Mouse (Mus musculus): ENCODE measurements around the gene Spaca4.

The Spaca4 gene

DNA sequence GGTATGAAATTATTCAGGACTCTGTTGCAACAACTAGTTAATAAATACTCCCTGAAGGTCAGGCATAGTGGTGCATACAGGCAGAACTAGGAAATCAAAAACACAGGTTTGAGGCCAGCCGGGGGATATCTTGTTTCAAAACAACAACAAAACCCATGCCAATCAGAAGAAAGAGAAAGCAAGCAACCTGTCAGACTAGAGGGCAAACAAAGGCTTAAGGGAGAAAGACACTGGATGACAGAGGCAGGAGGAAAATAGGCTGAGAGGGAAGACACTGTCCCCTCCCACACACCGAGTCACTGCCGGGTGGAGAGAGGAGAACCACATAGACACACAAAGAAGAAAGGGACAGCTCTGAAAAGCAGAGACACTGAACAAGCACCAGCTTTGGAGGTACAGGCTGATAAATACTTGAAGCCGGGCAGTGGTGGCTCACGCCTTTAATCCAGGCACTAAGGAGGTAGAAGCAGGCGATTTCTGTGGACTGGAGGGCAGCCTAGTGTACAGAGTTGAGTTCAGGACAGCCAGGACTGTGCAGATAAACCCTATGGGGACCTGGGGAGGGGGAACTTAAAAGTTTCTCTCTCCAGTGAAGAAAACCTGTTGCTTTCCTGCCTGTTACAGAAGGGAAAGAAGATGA, 11.6 kb downstream of the Spaca4 start:
- no peak for DNase-seq (ENCODE audit: extremely low spot score, low read depth, low spot score)

DNA sequence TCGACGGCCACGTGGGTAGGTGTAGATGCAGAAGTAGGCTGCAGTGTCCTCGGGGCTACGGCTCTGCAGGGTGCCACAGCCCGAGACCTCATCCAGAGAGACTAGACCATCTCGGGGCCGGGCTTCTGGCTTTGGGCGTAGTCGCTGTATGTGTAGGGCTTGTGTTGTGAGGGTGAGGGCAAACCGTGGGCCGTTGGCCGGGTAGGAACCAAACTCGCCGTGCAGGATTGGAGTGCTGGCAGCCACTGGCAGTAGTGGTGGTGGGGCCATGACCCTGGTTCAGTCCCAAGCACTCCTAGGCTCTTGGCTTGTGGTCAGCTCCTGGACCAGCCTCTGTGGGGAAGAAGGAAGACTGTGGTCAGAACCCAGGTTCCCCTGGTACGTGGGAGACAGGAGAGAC, 12.2 kb downstream of the Spaca4 start:
- no peak for DNase-seq (ENCODE audit: extremely low spot score, low read depth, low spot score)

DNA sequence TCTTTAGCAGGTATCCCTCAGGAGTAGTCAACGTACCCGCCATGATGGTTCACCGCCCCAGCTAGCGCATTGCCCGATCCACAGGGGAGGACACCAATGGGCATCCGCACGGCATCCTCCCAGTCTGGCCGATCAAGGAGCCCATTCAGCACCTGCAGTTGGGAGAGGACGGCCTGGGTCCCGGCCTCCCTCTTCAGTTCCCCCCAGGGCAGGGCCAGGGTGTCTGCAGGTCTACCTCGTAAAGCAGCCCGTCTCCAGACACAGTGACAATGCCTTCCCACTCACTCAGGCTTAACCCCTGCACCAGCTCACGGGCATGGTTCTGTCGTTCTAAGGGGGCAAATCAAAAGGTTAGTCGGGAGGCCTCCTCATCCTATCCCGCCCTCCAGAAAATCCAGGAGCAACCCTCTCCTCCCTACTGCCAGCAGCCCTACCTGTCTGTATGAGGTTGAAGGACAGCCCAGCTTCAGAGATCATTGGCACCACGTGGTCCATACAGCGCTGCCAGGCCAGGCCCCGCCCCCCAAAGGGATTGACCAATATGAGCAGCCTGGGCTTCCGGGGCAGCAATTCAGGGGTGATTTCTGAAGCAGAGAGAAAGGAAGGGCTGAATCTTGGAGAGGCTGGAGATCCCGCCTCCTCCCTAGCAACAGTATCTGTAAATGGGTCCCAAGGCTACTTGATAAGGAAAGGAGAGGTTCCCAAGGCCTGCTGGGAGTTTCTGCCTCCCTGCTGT, 13.4 kb downstream of the Spaca4 start:
- DNase-seq (ENCODE audit: extremely low spot score, low read depth, low spot score), result no peak

DNA sequence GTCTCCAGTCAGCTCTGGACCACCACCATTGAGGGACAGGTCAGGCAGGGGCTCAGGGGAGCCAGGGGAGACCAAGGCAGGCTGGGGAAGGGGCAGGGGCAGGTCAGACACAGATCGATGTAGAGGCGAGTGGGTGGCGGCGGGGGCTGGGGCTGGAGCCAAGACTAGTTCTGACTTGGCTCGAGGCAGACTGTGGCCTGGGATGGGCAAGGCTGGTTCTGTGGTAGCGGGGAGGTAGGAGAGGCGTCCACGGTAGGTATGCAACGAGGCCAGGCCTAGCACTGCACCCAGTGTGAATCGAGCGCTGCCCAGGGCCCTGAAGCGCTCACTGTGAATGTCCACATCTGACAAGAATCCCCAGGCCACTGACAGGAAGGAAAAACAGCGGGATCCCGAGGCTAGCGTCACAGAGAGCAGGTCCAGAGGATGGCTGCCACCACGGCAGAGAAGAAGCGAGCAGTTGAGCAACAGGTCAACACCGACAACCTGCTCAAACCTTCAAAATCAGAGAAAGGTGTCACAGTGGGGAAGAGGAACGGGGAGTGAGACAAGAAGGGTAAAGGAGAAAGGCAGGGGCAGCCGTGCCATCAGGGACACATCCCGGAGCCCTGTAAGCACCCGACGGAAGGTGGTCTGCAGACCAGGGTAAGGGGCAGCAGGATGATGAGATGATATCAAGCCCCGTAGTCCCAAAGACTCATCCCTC, 14.1 kb downstream of the Spaca4 start:
- DNase-seq (ENCODE audit: extremely low spot score, low read depth, low spot score), result no peak

DNA sequence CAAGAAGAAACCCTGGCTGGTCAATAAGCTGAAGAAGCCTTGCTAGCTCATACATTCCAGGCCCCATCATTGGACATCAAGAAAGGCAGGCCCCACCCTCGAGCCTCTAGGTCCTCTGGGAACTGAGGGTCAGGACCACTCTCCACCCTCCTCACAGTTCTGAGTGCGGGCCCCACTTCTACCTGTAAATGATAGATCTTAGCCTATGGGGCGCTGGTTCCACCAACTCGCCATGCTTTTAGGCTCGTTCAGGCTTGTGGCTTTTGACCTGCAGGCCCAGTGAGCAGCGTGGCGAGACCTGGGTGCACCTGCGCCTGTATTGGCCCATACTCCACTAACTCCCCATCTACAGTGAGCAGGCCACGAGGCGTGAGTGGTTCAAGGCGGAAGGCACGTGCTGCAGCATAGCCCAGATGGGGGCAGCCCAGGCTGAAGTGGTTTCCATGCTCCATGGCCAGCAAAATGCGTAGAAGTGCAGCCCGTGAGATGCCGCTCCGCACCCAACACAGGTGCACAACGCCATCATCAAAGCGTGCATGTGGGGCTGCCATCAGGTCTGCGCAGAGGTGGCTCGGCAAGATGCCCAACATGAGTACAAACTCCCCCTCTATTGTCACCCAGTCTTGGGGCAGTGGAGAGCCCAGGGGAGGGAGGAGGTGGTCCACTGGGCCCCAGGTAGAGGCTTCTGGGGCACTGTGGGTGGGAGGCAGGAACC, 15.0 kb downstream of the Spaca4 start:
- DNase-seq (ENCODE audit: extremely low spot score, low read depth, low spot score), result no peak

DNA sequence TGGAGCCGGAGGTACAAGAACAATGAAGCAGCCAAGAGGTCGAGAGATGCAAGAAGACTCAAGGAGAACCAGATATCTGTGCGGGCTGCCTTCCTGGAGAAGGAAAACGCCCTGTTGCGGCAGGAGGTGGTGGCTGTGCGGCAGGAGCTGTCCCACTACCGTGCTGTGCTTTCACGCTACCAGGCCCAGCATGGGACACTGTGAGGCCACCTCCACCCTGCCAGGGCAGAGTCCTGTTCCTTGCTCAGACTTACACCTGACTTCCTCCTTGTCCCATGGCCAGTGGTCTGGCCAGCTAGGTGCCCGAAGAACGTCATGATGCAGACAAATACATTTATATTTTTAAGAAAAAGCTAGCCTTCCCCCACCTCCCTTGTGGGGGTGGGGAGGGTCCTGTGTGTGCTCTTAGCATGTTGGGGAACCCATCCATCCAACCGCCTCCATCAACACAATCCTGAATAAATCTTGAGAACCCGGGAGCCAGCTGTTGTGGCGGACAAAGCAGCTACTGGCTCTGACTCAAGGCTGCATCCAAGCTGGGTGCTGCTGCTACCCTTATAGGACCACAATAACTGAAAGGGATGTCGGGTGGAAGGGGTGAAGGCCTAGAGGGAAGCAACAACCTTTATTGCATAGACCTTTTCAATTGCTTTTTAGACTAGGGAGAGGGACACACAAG, 15.8 kb downstream of the Spaca4 start:
- DNase-seq (ENCODE audit: extremely low spot score, low read depth, low spot score), result no peak

DNA sequence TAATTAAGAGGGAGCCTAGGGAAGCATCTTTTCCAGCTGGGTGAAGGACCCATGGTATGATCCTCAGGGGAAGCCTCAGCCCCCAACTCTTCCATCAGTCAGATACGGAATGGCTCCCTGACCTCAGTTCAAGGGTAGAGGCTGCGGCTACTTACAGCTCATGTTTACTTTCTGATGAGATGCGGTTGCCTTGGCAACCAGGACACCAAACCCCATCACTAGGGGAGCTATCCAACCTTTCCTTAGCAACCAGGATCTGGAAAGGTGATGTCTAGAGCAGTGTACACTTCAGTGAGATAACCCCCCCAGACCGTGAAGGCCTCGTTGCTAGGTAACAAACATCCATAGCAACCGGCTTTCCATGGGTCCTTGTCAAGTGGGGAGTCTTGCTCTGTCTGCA, 16.6 kb downstream of the Spaca4 start:
- no peak for DNase-seq (ENCODE audit: extremely low spot score, low read depth, low spot score)

DNA sequence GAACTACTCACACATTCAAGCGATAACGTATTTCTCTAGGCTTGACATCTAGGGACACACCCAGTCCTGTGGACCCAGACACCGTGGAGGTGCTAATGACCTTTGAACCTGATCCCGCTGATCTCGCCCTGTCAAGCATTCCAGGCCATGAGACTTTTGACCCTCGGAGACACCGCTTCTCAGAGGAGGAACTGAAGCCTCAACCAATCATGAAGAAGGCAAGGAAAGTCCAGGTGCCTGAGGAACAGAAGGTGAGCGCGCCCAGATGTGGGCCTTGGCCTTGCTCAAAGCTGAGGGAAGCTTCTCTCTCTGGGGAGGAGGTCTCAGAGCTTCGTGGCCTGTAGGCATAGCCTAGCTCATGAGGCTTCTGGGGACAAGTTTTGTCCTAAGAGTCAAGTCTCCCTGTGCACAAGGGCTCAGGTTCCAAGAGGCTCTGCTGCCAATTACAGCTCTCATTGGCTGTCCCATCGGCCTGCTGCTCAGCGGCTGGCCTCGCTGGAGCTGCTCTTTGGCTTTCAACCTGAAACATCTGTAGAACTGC, 17.3 kb downstream of the Spaca4 start:
- DNase-seq (ENCODE audit: extremely low spot score, low read depth, low spot score), result no peak

DNA sequence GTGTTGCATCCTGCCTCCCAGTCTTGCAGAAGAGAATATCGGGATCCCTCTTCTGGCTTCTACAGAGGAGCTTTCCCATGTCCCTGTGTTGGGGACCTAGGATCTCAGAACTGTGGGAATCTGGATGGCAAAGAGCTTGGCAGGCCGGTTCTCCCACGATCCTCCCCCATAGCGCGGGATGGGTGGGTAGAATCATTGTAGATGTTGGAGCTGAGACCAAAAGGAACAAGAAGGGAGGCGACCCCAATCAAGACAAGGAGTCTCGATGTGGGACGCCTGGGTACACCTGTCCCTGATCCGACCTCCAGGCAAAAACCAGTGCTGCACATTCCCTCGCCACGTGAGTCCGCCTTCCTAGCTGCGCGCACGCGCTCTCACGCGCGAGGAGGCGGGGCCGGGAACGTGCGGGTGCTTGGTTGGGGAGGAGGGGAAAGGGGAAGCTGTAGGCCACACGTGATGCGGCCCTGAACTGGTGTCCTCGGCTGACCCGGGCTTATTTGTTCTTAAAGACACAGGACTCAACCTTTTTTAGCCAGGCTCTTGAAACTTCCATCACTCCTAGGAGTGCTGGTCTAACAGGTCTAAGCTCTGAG, 18.1 kb downstream of the Spaca4 start:
- DNase-seq (ENCODE audit: extremely low spot score, low read depth, low spot score), result no peak

DNA sequence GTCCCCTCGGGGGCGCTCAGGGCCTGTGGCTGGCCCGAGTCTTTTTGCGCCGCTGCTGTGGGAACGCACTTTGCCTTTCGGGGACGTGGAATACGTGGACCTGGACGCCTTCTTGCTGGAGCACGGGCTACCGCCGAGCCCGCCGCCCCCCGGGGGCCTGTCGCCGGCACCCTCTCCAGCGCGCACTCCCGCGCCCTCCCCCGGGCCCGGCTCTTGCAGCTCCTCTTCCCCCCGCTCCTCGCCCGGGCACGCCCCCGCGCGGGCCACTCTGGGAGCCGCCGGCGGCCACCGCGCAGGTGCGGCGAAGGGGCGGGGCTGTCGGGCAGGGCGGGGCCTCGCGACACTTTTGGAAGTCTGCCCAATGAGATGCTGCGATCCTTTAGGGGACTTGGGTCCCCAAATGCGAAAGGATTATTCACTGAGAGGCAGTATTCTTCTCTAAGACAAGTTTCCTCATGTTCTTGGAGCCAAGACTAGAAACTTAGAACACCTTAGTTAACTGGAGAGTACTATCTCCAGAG, 18.8 kb downstream of the Spaca4 start:
- no peak for DNase-seq (ENCODE audit: extremely low spot score, low read depth, low spot score)

DNA sequence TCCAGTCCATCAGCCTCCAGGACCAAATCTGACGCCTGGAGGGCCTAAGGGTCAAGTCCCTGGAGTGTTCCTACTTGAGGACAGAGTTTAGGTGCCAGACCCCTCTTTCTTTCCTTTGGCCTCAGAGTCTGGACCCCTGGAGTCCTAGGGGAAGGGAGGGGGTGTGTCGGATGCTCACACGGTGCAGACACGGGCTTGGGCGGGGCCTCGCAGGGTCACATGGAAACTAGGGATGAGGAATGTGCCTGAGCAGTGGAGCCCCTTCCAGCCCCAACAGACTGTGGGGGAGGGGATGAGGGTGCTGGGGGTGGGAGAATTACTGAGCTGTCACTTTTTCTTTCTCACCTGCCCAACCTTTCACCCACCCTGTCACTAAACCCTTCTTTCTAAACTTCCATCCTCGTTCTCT, 19.7 kb downstream of the Spaca4 start:
- no peak for DNase-seq (ENCODE audit: extremely low spot score, low read depth, low spot score)

DNA sequence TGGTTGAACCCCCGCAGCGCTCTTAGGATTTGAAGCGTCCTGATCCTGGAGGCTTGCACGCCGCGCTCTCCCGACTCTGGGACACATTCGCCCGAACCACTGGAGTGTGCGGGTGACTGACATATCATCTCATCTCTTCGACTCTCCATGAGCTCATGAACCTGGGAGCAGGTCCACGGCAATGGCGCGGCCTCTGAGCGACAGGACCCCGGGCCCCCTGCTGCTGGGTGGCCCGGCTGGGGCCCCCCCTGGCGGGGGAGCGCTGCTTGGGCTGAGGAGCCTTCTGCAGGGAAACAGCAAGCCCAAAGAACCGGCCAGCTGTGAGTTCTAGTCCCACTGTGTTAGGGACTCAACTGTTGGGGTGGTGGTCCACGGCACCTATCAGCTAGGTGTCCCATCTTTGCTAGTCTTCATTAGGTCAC, 20.2 kb downstream of the Spaca4 start:
- no peak for DNase-seq (ENCODE audit: extremely low spot score, low read depth, low spot score)

DNA sequence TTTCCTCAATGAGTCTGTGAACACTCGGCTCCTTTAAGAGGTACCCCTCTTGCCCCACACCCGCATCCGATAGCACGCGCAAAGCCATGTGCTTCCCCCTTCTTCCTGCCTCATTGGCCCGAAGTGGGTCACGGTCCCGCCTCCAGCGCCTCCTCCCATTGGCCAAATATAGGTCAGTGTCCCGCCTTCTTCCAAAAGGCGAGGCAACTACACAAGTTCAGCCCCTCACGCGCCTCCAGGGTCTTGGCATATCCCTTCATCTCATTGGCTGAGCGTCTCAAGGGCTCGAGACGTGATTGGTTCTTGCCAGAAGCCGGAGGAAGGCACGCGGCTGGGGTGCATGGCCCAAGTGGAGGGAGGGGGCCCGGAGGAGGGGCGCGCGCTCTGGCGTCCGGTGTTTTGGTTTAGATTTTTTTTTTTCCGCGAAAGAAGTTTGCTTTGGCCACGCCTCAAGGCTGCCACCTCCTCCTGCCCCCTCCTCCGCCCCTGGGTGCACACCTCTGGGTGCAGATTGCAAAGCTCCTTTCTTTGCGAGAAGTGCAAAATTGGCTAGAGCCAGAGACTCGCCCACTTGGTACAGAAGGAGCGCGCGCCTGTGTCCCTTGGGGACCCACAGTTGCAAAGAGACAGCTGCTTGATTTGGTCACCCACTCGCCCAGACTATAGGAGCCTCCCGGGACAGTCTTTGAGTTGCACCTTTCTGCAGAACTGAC, 20.7 kb downstream of the Spaca4 start, which contains the start of gene Dbp:
Dbp (plus strand) TSS at position 359 of the 713 bp plus-strand sequence.
- DNase-seq (ENCODE audit: extremely low spot score, low read depth, low spot score), result peak; percentile 97

DNA sequence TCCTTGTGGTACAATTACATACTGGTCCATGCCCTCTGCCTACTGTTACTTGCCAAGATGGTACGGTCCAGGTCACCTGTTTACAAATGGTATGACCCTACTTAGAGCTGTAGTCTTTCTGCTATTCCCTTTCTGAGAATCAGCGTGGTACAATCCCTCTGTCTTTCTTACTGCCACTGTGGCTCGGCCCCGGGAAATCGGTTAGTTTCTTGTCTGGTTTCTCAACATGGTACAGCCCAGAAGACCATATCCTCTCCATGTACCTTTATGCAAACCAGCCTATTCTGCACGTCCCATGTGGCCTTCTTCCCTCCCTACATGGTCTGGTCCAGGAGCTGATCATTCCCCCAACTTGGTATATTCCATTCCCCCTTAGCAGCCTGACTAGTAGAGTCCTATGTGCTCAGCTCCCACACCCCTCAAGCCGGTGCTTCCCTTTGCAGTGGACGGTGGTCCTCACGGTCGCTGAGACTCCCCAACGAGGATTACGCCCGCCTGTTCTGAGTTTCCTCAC, 21.5 kb downstream of the Spaca4 start:
- DNase-seq (ENCODE audit: extremely low spot score, low read depth, low spot score), result no peak

DNA sequence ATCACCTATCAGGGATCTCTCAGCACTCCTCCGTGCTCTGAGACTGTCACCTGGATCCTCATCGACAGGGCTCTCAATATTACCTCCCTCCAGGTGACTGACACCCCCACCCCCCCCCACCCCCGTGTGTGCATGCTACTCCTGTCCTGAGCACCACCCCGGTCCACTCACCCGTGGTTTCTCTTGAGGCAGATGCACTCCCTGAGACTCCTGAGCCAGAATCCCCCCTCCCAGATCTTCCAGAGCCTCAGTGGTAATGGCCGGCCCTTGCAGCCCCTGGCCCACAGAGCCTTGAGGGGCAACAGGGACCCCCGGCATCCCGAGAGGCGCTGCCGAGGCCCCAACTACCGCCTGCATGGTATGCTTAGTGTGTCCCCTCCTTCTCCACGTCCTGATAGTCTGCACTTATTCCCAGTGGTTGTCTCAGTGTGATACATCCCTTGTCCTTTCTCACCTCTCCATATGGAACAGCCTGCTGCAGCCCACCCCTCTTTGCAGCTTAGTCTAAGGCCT, 22.0 kb downstream of the Spaca4 start:
- no peak for DNase-seq (ENCODE audit: extremely low spot score, low read depth, low spot score)

DNA sequence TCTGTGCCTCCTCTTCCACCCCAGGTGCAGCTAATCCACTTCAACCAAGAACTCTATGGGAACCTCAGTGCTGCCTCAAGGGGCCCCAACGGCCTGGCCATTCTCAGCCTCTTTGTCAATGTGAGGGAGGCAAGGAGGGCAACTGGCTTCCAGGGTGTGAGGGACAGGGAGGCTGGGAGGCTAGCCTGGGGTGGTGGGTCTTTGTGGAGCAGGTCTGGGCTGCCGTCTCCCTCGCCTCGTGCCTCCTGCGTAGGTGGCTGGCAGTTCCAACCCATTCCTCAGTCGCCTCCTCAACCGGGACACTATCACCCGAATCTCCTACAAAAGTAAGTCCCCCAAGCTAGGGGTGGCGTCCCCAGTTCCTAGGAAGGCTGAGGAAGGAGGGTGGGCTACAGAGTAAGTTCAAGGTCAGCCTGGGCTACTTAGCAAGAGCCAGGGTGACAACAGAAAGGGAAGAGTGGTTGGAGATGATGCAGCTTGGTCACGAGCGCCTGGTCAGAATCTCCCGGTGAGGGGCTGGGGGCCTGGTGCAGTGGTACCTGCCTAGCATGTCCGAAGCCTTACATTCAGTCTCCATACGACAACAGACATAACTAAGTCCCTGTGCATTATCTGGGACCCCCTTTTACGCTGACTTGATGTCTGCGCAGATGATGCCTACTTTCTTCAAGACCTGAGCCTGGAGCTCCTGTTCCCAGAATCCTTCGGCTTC, 22.6 kb downstream of the Spaca4 start:
- DNase-seq (ENCODE audit: extremely low spot score, low read depth, low spot score), result no peak

DNA sequence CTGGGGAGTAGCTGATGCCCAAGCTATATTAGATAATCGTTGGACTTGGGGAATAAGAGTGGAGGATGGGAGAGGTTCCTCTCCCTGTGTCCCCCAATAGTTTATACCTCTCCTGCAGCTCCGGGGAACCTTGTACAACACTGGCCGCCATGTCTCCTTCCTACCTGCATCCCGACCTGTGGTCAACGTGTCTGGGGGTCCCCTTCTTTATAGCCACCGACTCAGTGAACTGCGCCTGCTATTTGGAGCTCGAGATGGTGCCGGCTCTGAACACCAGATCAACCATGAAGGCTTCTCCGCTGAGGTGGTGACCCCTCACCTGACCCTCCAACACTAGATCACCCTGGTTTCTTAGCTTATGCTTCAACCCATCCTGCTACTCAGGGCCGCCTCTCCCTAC, 23.3 kb downstream of the Spaca4 start:
- DNase-seq (ENCODE audit: extremely low spot score, low read depth, low spot score), result no peak

DNA sequence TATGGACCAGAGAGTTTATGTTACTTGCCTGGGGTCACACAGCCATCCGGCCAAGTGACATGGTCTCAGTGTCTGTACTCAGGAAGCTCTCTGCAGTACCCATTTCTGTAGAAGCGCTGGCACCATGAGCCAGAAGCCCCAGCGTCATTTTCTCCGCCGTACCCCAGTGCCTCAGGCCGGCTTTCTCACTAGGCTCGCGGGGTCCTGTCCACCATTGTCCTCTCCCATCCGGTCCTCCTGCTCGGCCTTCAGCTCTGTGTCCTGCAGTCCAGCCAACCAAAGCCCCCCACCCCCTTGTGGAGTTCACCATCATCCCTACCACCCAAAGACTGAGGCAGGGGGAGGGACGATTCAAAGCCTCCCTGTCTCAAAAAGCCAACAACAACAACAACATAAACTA, 24.0 kb downstream of the Spaca4 start:
- DNase-seq (ENCODE audit: extremely low spot score, low read depth, low spot score), result no peak

Data from hindlimb bud, embryonic 11.5 days (tissue).